Mouse (Mus musculus): Measurements from ENCODE around the gene Gm37240.
A peak's percentile ranks its signal among the peaks of the same experiment; 100 is the strongest.

Gene Gm37240

DNA sequence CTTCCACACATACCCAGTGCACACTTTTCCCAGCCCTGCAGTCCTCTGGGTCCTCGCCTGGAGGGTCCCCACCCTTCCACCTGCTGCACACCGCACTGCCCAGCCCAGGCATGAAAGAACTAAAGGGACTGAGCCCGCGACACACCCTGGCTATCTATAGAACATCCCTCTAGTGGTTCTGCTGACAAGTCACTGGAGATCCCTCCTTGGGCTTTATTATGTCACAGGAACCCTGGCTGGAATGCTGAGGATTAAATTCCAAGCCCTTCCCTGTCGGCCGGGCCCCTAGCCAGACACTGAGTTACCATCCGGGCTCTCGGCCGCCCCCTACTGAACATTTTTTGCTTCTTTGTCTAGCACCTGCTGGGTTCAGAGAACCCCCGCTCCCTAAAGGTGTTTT, 612.2 kb downstream of the Gm37240 start:
- peak in 1 of 2 experiments; percentile 68 for DNase-seq (ENCODE audit: low spot score in 2 of 2)

DNA sequence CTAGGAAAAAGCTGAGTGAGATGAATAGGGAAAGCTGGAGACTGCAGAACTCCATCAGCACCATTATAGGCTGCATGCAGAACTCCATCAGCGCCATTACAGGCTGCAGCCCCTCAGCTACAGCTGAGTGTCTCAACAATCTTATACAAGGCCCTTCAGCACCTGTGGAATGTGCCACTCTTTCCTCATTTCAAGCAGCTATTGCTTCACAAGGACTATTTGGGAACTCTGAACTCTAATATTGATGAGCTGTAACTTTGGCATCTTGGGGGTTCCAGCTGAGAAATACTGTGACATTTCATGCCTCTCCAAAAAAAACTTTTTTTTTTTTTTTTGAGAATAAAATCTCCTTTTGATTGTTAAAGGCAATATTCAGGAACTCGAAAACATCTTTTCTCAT, 615.8 kb downstream of the Gm37240 start:
- no peak for DNase-seq (ENCODE audit: low spot score in 2 of 2)

DNA sequence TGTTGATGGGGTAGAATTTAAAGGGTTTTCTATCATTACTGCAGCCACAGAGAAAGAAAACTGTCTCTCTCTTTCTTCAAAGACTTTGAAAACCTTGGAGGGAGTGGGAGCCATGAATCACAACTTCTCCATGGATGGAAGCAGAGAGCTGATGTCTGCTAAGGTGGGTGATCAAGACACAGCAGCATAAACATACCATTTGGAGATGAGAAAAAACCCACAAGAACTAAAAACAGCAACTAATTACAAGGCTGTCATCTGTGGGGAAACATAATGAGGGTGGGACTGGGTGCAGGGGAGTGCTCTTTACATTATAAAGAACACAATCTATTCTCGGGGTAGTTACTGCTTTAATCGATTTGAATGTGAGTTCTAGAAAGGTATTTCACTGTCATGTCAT, 622.4 kb downstream of the Gm37240 start:
- DNase-seq (ENCODE audit: low spot score in 2 of 2), result no peak

DNA sequence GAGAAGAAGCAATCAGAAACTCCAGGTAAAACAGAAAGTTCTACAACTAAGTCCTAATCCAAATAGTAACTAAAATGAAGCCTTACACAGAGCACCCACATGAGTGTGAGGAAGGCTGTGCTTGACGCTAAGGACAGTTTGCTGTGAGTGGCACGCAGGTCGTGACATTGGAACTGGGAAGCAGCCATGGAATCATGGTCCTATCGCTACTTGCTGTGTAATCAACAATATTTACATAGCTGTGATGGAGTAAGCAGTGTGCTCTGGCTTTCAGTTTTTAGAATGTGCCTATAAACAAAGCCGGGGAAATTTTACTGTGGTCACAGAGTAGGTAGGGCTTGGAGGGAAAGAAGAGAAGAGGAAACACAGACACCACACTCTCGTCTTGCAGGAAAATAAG, 622.8 kb downstream of the Gm37240 start:
- no peak for DNase-seq (ENCODE audit: low spot score in 2 of 2)

DNA sequence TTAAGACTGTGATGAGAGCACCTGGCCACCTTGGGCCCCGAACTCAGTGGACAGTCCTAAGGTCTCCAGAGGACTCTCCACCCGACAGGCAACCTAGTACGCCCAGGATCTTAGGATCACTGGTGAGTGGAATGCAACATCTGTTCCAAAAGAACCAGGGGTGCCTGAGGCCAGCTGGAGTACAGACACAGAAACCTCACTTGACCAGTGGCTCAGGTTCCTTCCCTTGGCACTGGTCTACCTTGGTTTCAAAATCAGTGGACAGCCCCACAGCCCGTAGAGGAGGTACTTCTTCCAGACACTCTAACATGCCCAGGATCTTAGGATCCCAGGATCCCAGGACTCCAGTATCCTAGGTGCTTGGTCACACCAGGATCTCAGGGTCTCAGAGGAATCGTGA, 632.8 kb downstream of the Gm37240 start:
- no peak for DNase-seq (ENCODE audit: low spot score in 2 of 2)

DNA sequence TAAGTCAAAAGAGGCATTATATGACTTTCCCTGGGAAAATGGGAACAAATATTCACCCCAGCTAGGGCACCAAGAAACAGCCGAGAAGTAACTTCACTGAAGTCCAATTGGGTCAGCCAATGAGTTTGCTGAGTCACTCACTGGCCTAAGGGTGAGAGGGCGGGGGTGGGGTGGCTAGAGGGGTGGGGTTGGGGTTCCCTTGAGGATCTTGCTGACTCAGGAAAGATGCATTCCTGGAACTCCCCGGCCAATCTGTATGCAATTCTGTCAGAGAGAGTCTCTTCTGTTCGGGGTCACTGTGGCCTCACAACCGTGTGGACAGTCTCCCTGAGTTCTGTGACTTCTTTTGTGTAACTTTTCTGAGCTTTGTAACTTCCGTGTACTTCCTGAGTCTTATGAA, 635.7 kb downstream of the Gm37240 start:
- DNase-seq (ENCODE audit: low spot score in 2 of 2), result no peak

DNA sequence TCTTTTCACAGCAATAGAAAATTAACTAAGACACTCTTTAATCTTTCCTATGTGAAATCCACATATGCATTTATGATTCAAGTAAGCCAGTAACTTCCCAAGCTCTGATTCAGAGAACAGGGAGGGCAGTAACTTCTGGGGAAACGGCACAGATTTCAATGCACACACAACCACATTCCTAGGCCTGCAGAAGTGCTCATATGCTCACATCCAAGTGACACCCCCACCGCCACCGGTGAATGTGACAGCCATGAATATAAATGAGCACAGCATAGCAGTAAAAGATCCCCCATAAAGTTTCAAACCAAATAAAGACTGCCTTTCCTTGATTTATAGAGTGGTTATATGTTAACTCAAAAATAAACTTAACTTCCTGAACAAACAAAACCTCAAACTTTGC, 641.2 kb downstream of the Gm37240 start:
- DNase-seq (ENCODE audit: low spot score in 2 of 2), result no peak

DNA sequence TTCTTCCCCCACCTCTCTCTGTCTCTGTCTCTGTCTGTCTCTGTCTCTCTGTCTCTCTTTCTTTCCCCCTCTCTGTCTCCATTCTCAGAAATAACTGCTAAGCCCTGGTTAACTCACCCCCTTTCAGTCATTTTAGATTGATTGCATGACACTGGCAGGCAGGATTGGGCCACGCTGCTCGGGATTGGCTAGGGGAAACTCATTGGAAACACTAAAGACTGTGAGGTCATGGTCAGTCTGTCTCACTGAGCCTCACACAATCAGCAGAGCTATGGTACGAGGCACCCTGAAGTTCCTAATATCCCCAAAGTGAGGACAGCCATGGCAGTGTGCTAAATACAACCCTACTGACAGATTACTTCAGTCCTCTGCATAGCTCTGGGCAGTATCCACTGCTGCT, 650.8 kb downstream of the Gm37240 start:
- DNase-seq (ENCODE audit: low spot score in 2 of 2), result no peak

DNA sequence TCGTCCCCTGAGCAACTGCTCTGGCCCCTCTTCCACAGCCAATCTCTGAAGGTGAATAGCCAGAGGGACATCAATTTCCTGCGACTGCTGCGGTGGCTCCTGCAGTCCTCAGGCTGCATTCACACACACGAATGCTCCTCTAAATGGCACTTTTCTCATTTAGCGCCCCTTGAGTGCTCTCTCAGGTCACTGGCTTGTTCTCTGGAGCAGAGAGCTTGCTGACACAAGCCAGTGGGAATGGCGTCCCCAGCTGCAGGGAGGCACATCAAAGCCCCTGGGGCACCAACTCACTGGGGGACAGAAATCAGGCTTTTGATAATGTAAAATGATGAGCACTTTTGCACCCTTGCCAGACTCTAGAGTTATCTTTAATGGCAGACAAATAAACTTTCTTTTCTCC, 654.5 kb downstream of the Gm37240 start:
- no peak for DNase-seq (ENCODE audit: low spot score in 2 of 2)

DNA sequence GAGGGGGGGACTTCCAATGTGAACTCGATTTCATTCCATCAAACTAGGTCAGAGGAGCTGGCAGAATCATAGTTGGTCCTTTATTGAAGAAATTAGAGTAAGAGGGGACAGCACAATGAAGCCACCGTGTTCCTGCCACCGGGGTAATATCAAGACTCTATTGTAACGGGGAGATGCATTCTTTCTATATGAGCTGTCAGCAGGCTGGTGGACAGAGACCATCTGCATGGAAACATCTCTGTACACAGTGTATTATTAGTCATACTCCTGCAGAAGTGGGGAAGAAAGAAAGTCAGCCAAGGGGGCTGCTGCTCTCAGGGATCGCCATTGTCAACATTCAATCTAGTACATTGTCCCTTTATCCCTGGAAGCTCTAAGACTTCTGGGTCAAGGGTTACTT, 665.3 kb downstream of the Gm37240 start:
- no peak for DNase-seq (ENCODE audit: low spot score in 2 of 2)

DNA sequence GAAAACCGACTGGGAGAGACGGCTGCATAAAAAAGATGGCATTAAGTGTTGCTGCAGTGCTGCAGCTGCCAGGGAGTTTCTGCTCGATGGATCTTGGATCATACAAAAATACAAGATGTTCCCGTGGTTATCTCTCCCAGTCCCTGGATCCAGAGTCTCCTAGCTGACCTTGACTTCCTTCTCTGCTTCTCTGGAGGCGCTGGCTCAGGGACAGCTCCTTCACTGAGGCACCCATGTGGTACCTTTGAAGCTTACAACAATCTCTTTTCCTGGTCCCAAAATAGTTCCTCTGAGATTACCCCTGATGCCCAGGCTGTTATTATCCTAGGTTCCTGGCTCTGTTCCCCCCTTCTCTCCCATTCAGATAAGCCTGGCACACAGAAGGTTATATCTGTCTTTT, 672.4 kb downstream of the Gm37240 start:
- DNase-seq (ENCODE audit: low spot score in 2 of 2), result peak; percentile 25 to 32

DNA sequence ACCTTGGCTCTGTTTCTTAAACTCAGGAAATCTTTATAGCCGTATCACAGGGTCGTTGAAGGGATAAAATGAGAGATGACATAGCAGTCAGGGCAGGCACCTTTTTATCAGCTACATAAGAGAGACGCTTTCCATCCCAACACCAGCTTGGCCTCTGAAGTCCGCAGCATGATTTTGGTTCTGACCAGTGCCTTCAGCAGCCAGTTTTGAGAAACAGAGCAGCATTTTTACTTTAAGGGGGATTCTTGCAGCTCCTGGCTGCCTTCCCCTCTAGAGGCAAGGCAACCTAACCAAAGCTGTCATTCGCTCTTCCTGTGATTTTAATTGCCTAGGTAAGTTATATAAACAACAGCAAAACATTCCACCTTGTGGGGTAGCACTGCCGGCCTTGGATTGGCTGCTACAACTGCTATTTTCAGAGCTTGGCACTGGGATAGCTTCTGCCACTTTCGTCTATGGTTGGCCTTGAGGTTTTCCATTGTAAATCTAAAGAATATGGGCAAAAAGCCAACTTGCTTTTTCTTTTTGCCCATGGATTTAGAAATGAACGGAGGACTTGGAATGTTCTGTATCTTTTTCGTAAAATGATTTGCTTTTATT, 674.5 kb downstream of the Gm37240 start:
- DNase-seq (ENCODE audit: low spot score in 2 of 2), result no peak

DNA sequence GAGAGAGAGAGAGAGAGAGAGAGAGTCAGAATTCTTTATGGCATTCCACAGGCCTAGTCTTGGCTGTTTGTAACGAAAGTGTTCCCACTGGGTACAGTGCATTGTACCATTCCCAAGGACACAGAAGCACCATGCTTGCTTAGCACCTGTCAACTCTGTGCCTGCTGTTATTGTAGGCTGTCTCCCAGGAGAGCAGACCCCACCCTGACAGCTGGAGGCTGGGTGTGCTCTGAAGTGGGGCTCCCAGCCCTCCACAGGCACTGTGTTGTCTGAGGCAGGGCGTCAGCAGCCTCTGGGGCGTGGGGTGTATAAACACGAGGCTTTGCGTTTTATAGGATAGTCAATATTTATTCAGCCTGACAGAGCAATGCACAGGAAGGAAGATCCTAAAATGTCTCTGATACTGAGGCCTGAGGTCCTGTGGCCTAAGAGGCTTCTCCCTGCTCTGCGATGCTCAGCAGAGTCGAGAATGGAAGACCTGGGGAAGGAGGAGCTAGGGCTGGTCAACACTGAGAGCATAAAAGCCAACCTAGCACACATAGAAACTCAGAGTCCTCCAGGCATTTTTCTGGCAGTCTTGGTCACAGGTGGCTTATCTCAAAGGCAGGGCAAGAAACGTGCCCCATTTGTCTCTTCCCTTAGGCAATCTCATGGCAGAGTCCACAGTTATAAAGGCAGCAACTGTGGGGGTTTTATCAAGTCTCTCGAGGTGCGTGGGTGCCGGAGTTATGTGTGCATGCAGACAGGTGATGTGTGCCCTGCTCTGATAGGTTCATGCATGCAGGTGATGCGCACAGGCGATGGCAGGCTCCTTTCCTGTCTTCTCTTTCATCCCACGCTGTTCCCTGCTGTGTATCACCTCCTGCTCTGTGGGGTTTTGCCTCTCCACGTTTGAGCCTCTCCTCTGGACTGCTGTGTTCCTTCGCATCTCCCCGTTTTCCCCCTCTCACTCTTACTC, 677.2 kb downstream of the Gm37240 start:
- no peak for DNase-seq (ENCODE audit: low spot score in 2 of 2)

DNA sequence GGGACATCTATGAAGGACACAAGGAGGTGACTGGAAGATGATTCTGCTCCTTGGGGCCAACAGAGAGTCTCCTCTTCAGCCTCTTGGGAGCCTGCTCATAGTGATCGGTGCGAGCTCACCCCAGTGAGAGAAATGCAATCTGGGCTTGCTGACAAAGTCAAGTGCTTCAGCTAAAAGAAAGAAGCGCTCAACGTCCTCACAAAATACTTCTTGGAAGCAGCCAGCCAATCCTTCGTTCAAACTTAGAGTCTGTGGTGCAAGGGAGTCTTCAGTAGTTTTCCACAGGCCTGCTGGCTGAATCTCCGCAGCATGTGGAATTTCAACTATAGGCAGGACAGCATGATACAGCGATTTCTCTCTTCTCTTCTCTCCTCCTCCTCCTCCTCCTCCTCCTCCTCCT, 680.8 kb downstream of the Gm37240 start:
- DNase-seq (ENCODE audit: low spot score in 2 of 2), result peak in 1 of 2 experiments; percentile 10

DNA sequence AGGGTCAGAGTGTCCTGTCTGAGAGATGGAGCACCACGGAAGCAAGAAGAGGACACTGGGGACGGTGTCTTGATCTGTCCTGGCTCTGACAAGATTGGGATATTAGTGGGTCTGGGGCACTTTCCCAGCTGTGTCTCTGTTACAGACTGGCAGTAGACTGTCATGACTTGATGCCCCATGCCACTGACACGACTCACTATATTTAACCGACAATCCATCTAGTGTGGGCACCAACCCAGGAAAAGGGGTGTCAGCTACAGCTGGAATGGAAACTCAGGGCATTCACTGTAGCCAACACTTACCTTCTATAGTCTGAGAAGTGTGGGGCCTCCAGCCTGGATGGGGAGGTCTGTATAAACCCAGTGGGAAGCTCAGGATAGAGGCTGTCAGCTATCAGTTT, 681.4 kb downstream of the Gm37240 start:
- peak in 1 of 2 experiments; percentile 55 for DNase-seq (ENCODE audit: low spot score in 2 of 2)

DNA sequence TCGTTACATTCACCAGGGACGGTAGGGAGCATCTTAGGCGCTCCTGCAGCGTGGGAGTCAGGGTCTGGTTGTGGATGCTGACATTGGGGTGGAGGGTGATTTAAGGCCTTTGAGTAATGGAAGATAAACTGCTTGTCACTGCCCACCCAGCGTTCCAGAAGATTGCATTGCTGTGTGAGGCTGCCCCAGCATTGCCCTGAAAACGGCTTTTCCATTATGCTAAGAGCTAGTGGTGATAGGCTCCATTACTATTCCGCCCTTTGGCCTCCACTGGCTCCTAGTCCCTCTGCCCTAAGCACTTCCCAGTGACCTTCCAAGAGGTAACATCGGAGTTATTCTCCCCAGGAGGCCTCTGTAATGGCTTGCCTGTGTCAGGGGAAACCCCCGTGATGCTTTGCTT, 683.7 kb downstream of the Gm37240 start:
- no peak for DNase-seq (ENCODE audit: low spot score in 2 of 2)

DNA sequence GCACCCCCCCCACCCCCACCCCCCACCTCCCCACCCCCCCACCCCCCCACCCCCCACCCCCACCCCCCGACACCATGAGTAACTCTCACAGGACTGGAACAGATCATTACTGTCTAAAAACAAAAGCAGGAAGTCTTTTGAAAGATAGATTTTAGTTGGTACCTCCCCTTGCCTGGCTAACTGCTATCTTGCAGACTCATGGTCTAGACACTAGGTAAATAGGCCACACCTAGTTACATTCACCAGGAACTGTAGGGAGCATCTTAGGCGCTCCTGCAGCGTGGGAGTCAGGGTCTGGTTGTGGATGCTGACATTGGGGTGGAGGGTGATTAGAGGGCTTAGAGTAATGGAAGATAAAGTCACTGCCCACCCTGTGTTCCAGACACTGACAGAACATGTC, 684.6 kb downstream of the Gm37240 start:
- no peak for DNase-seq (ENCODE audit: low spot score in 2 of 2)

DNA sequence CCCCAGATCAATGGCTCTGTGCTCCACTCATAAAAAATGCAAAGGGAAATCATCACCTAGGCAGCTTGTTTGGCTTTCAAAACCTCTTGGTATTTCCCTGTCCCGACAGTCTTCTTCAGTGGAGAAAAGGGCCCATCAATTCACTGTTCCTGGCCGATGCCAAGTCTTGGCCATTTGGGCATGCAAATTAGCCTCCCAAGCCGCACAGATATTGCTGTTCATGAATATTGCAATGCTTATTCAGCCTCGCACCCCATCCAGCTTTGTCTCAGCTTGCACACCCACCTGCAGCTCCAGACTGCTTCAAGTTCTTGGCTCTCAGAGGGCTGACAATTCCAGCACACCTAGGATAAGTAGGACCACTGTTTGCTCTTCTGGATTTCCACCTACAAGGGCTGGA, 685.5 kb downstream of the Gm37240 start:
- DNase-seq (ENCODE audit: low spot score in 2 of 2), result no peak

DNA sequence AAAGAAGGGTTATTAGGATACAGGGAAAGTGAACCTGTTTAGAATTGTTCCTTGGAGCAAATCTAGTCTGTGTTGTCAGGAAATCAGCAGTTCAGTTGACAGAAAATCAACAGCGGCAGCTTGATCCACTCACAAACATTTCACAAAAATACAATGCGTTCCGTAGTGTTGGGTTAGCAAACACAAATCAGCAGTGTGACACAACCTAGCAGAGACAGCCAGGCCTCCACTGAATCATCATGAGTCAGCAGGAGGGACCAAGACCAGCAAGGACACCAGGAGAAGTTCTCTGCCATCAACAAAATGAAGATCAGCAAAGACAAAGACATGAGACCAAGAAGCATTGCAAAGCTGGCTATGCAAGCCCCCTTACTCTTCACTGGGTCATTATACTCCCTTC, 688.8 kb downstream of the Gm37240 start:
- no peak for DNase-seq (ENCODE audit: low spot score in 2 of 2)

DNA sequence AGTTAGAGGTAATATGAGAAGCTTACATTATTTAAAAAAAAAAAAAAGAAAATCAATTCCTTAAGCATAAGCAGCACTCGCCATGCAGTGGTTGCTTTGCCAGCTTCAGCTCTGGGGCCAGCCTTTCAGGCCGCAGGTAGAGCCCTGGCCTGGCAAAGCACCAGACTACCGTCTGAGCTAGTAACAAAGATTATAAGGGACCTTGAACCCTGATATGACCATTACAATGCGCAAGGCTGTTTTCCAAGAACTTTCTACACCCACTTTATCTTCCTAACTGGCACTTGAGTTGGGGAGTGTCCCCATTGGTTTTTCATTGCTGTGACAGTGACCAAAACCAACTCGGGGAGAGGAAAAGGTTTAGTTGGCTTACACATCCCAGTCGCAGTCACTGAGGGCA, 690.2 kb downstream of the Gm37240 start:
- DNase-seq (ENCODE audit: low spot score in 2 of 2), result no peak

DNA sequence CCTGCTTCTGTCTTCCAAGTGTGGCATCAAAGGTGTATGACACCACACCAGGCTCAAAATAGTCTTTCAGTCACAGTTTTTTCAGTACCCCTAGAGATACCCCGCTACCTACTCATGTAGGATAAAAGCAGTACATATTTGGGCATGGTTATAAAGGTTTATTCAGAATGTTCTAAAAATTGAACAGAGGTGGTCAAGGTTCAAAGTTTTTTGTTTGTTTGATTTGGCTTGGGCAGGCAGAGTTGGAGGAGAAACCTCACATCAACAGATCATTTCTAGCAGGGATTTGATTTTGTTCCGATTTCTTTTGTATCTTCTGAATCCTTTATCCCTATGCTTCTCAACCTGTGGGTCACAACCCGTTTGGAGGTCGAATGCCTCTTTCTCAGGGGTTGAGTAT, 690.7 kb downstream of the Gm37240 start:
- DNase-seq (ENCODE audit: low spot score in 2 of 2), result no peak

DNA sequence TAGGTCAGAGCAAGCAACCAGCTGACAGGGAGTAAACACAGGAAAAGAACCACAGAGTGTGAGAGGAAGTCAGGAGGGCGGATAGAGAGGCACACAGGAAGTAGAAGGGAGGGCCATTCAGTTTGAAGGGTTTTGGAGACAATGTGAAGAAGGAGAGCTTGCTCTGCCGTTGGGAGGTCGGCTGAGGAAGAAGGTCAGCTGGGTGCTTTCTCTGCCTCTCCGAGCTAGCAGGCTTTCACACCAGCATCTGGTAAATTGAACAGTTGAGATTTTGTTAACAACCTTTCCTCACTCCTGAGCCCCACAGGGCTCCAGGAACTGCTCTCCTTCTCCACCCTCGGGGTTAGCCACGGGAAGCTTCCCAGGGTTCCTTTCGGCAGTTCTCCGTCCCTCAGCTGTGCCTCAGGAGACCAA, 692.2 kb downstream of the Gm37240 start:
- no peak for DNase-seq (ENCODE audit: low spot score in 2 of 2)

DNA sequence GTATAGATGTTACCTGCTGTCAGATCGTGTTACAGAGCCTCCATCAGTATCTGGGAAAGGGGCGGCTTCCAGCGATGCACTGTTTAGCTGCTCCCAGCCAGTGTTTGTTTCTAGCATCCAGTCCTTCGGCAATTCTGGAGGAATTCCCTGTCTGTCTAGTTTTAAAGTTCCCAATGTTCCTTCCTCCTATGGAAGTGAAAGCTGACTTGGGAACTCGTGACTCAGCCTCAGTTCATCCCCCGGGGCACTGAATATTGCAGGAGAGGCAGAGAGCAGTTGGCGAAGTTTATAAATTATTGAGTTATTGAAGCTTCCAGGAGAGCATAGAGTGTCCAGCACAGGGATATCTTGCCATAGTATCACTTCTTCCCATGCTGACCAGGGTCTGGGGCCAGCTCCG, 697.5 kb downstream of the Gm37240 start:
- no peak for DNase-seq (ENCODE audit: low spot score in 2 of 2)
